In the genomic region with DNA sequence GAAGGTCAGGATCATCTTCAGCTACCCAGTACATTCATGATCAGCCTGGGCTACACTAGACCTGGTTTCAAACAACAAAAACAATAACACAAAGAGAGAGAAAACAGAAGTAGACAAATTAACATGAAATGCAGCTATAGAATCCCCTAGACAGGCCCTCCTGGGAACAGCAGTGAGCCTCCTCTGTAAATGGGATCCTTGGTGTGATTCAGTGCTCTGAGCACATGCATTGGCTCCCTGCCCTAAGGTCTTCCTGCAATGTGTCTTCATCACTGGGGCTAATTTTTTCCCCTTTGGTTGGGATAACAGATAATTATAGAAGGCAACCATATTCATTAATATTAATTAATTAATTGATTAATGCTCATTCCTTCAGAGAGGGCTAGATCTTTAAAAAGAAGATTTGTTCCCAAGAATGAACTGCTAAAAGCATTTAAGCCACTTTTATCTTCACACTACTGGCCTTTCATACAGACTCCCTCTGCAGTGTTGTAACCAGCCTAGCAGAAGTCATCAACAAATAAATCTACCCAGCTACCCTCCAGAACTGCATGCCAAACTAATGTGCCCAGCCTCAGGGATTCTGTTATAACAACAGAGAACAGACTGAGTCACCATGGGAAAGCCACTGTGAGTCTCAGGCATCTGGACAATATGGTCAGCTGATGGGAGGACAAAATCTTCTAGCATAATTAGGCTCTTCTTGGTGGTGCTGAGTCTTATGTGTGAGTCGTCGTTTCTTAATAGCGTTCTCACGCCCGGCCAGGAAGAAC, we compare ENCODE assay signal across 15 mouse cellular contexts. TPM values are rescaled to one million over a fixed set of nuclear protein-coding genes. Genes with fewer than 3 reads are reported as not detected.
"Had no signal": no experiment of that assay in that cellular context is flagged by ENCODE, and none has a peak within 500 bp of the region (broad histone marks: within the 10 kb centered on the region; RNA-seq: fewer than 3 reads in every experiment).

No protein-coding gene starts in this region.

- DNase-seq: gastrocnemius, postnatal 14 days; gastrocnemius, postnatal 36 days; heart, adult 18-20 months; heart, postnatal 14 days; heart, postnatal 36 days; kidney, adult 11 months; kidney, adult 2 months; kidney, adult 9 months; kidney, postnatal 14 days; kidney, postnatal 36 days; layer of hippocampus, adult 9-11 months; liver; liver, embryonic 13.5 days; liver, postnatal 0 days had no signal

RNA-seq across cellular contexts. Expression of a gene that starts 6.4 kb away (rescaled TPM):
- total RNA-seq: hematopoietic stem cell, adult 5-6 weeks had no signal
